Mouse (Mus musculus): ENCODE results near the gene Khdc4. TPM values are rescaled to one million over a fixed set of nuclear protein-coding genes. Genes with fewer than 3 reads are reported as not detected.
A peak's percentile ranks its signal among the peaks of the same experiment; 100 is the strongest.

Khdc4 gene
- total RNA-seq, 1 experiment = 85.5 TPM

- Histone ChIP-seq H3K36me3 (ENCODE audit: control insufficient read depth, insufficient read depth, low read length, poor library complexity, severe bottlenecking) (peaks cover 13% of the 10 kb centered on the region), H3K9ac (ENCODE audit: insufficient read depth, low read depth, low read length, poor library complexity, severe bottlenecking) (peak within 1 kb of the TSS; percentile 83), H3K4me1 (ENCODE audit: control insufficient read depth in 2 of 2, insufficient read depth in 2 of 2, low read length in 2 of 2, poor library complexity in 1 of 2) (peaks cover 3 to 6% of the 10 kb centered on the region in 2 experiments; a peak in 2 of 4 replicates), H3K4me3 (ENCODE audit: insufficient read depth in 1 of 2, low read depth in 1 of 2, low read length in 2 of 2, poor library complexity in 1 of 2, severe bottlenecking in 1 of 2) (peak within 1 kb of the TSS; percentile 82 to 86), H3K9me3 (ENCODE audit: control insufficient read depth, insufficient read depth, low read depth, low read length) (no peaks in the 10 kb centered on the region), H3K27ac (ENCODE audit: insufficient read depth, low read depth, low read length, poor library complexity, severe bottlenecking) (peak within 1 kb of the TSS; percentile 46; the same call in 1 of the 2 replicates)
- DNase-seq (ENCODE audit: low read depth, low spot score) = peak; percentile 70
- in situ Hi-C loops (cut with MboI; ENCODE audit: low sequenced_read_pairs in 2 of 2, unreplicated experiment in 2 of 2) = loop anchor here in 1 of 2 experiments (25.0 kb wide), 1 partner anchor 404 kb away; no protein-coding TSS in a partner anchor
- TF ChIP-seq HCFC1 (IDR thresholded peaks at IDR 0.05; ENCODE audit: borderline replicate concordance, insufficient read depth, low read length) (no peak), MAFK (IDR thresholded peaks at IDR 0.05; ENCODE audit: insufficient read depth, low read depth, low read length) (no peak), ZC3H11A (IDR thresholded peaks at IDR 0.05; ENCODE audit: borderline replicate concordance, low read depth, low read length) (no peak), CHD2 (IDR thresholded peaks at IDR 0.05; ENCODE audit: low read depth, low read length) (no peak), ZNF384 (IDR thresholded peaks at IDR 0.05; ENCODE audit: low read depth, low read length) (no peak)
Observed at GRCm38 (mm10) chr3:88716399-88717197, 31.0 kb downstream of the Khdc4 start, which contains the start of gene Rit1. Gene Rit1, plus strand, starts transcription at chr3:88716838.

GRCm38 (mm10) chr3:88717198-88717798 is 31.7 kb downstream of the Khdc4 start:
- DNase-seq (ENCODE audit: low read depth, low spot score) = no peak
- TF ChIP-seq MAFK (IDR thresholded peaks at IDR 0.05; ENCODE audit: insufficient read depth, low read depth, low read length) = no peak
- no peak for TF ChIP-seq CHD2 (IDR thresholded peaks at IDR 0.05; ENCODE audit: low read depth, low read length)
- TF ChIP-seq ZC3H11A (IDR thresholded peaks at IDR 0.05; ENCODE audit: borderline replicate concordance, low read depth, low read length) = no peak
- TF ChIP-seq HCFC1 (IDR thresholded peaks at IDR 0.05; ENCODE audit: borderline replicate concordance, insufficient read depth, low read length) = no peak
- TF ChIP-seq ZNF384 (IDR thresholded peaks at IDR 0.05; ENCODE audit: low read depth, low read length) = no peak
- no peak overlapping the region for H3K27ac ChIP-seq (ENCODE audit: insufficient read depth, low read depth, low read length, poor library complexity, severe bottlenecking)
- peaks cover 3 to 6% of the 10 kb centered on the region in 2 experiments; a peak in 2 of 4 replicates for H3K4me1 ChIP-seq (ENCODE audit: control insufficient read depth in 2 of 2, insufficient read depth in 2 of 2, low read length in 2 of 2, poor library complexity in 1 of 2)
- peaks cover 9% of the 10 kb centered on the region for H3K36me3 ChIP-seq (ENCODE audit: control insufficient read depth, insufficient read depth, low read length, poor library complexity, severe bottlenecking)
- H3K4me3 ChIP-seq (ENCODE audit: insufficient read depth in 1 of 2, low read depth in 1 of 2, low read length in 2 of 2, poor library complexity in 1 of 2, severe bottlenecking in 1 of 2) = peak overlapping the region; percentile 82 to 86
- H3K9me3 ChIP-seq (ENCODE audit: control insufficient read depth, insufficient read depth, low read depth, low read length) = no peaks in the 10 kb centered on the region
- in situ Hi-C loops (cut with MboI; ENCODE audit: low sequenced_read_pairs in 2 of 2, unreplicated experiment in 2 of 2) = loop anchor here in 1 of 2 experiments (25.0 kb wide), 1 partner anchor 405 kb away; no protein-coding TSS in a partner anchor
- H3K9ac ChIP-seq (ENCODE audit: insufficient read depth, low read depth, low read length, poor library complexity, severe bottlenecking) = peak overlapping the region; percentile 83

- Histone ChIP-seq H3K36me3 (ENCODE audit: control insufficient read depth, insufficient read depth, low read length, poor library complexity, severe bottlenecking) (peaks cover 6% of the 10 kb centered on the region), H3K4me1 (ENCODE audit: control insufficient read depth in 2 of 2, insufficient read depth in 2 of 2, low read length in 2 of 2, poor library complexity in 1 of 2) (peaks cover 3 to 6% of the 10 kb centered on the region in 2 experiments; a peak in 2 of 4 replicates), H3K9me3 (ENCODE audit: control insufficient read depth, insufficient read depth, low read depth, low read length) (no peaks in the 10 kb centered on the region), H3K27ac (ENCODE audit: insufficient read depth, low read depth, low read length, poor library complexity, severe bottlenecking) (no peak overlapping the region), H3K4me3 (ENCODE audit: insufficient read depth in 1 of 2, low read depth in 1 of 2, low read length in 2 of 2, poor library complexity in 1 of 2, severe bottlenecking in 1 of 2) (no peak overlapping the region), H3K9ac (ENCODE audit: insufficient read depth, low read depth, low read length, poor library complexity, severe bottlenecking) (no peak overlapping the region)
- DNase-seq (ENCODE audit: low read depth, low spot score) = no peak
- no peak for TF ChIP-seq HCFC1 (IDR thresholded peaks at IDR 0.05; ENCODE audit: borderline replicate concordance, insufficient read depth, low read length)
- TF ChIP-seq ZC3H11A (IDR thresholded peaks at IDR 0.05; ENCODE audit: borderline replicate concordance, low read depth, low read length) = no peak
- TF ChIP-seq MAFK (IDR thresholded peaks at IDR 0.05; ENCODE audit: insufficient read depth, low read depth, low read length) = 0 out of 2 replicates have a peak, but pooled peaks have one; percentile 14
- TF ChIP-seq CHD2 (IDR thresholded peaks at IDR 0.05; ENCODE audit: low read depth, low read length) = no peak
- in situ Hi-C loops (cut with MboI; ENCODE audit: low sequenced_read_pairs in 2 of 2, unreplicated experiment in 2 of 2) = loop anchor here in 1 of 2 experiments (25.0 kb wide), 1 partner anchor 406 kb away; no protein-coding TSS in a partner anchor
Observed at GRCm38 (mm10) chr3:88717831-88718230, 32.2 kb downstream of the Khdc4 start.

GRCm38 (mm10) chr3:88719098-88719497 is 33.5 kb downstream of the Khdc4 start:
- Histone ChIP-seq H3K9me3 (ENCODE audit: control insufficient read depth, insufficient read depth, low read depth, low read length) (no peaks in the 10 kb centered on the region), H3K27ac (ENCODE audit: insufficient read depth, low read depth, low read length, poor library complexity, severe bottlenecking) (no peak overlapping the region), H3K4me3 (ENCODE audit: insufficient read depth in 1 of 2, low read depth in 1 of 2, low read length in 2 of 2, poor library complexity in 1 of 2, severe bottlenecking in 1 of 2) (peak overlapping the region in 1 of 2 experiments; percentile 20; a peak in 1 of 4 replicates), H3K9ac (ENCODE audit: insufficient read depth, low read depth, low read length, poor library complexity, severe bottlenecking) (no peak overlapping the region), H3K4me1 (ENCODE audit: control insufficient read depth in 2 of 2, insufficient read depth in 2 of 2, low read length in 2 of 2, poor library complexity in 1 of 2) (peaks cover 3 to 6% of the 10 kb centered on the region in 2 experiments; a peak in 2 of 4 replicates), H3K36me3 (ENCODE audit: control insufficient read depth, insufficient read depth, low read length, poor library complexity, severe bottlenecking) (no peaks in the 10 kb centered on the region; the same call in 1 of the 2 replicates)
- no peak for DNase-seq (ENCODE audit: low read depth, low spot score)
- TF ChIP-seq CHD2 (IDR thresholded peaks at IDR 0.05; ENCODE audit: low read depth, low read length) = no peak
- in situ Hi-C loops (cut with MboI; ENCODE audit: low sequenced_read_pairs in 2 of 2, unreplicated experiment in 2 of 2) = loop anchor here in 1 of 2 experiments (25.0 kb wide), 1 partner anchor 407 kb away; no protein-coding TSS in a partner anchor

Data from ES-E14 (cell line).